Mouse (Mus musculus) ovary, adult 18-20 months (tissue): ENCODE data around the gene Fcgr4.

Source experiments
- DNase-seq: peaks from one replicate; pipeline ENCODE4 v3.0.0; 2022; ENCODE audit warnings: low spot score, mixed read lengths

Gene Fcgr4

DNA sequence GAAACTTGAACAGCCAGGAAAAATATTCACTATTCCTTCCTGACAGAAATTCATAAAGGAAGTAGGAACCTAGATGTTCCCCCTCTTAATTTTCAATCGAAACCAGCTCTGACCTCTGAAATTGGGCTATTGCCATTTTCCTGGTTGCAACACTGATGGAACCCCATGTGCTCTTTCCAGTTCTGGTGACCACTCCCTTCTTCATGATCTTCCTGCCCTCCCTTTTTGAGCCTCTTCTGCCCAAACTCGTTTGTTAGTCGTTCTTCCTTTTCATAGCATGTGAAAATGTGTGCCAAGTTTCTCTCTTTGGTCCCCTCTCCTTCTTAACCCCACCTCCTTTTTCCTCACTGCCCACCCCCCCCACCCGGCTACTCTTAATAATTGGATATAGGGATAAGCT lies 7.0 kb upstream of the Fcgr4 start:
- no peak for DNase-seq

DNA sequence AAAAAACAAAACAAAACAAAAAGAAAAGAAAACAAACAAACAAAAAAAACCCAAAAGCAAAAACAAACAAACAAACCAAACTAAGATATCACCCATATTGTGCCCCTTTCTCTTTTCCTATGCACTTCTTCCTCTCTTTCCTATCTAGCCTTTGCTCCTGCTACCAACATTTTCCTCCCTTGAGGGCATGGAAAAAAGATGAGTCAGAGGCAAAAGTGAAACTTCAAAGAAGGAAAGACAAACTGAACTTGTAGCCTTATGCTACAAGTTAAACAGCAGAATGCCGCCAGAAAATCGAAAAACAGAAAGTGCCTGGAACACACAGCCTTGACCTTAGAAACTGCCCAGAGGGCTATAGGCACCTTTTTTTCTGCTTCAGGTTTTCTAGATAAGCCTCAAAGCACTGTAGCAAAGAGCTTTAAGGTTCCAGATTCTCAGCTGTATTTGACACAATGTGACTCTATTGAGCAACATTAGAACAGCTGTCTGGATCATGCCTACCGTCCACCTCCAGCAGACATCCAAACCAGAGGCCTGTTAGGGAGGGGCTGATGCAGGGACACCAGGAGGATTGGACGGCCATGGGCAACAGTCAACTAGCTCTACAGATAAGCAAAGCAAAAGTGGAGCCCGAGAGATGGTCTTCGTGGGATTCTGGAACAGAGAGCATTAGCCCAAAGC lies 1.9 kb upstream of the Fcgr4 start:
- DNase-seq: no peak

GRCm38 (mm10) chr1:171017468-171018158 lies 1.1 kb upstream of the Fcgr4 start:
- DNase-seq: no peak

DNA sequence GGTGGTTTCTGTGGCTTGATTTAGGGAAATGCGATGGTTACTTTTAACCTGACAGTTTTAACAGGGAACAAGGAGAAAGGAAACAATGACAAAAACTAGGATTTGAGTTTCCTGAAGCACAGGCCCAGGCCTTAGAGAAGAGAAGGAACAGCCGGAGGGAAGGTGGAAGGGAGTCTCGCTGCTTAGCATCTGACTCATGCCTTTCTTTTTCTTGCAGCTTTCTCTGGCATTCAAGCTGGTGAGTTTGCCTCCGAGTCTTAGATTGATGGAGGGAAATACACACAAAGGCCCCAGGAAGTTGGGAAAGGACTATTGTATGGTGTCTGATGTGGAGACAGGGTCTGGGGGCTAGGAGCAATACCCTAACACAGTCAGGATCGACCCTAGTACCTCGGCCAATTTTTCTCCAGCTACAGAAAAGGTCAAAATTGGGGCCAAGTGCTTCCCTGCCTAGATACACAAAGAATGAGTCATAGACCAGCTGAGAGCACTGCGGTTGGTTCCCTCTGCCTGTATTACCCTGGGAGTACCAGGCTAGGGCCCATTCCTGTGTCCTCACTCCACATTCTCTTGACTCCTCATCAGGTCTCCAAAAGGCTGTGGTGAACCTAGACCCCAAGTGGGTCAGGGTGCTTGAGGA lies 711 bp downstream of the Fcgr4 start:
- DNase-seq: no peak

GRCm38 (mm10) chr1:171031752-171032151 lies 13.0 kb downstream of the Fcgr4 start:
- no peak for DNase-seq

GRCm38 (mm10) chr1:171032691-171033090 lies 14.0 kb downstream of the Fcgr4 start:
- no peak for DNase-seq

DNA sequence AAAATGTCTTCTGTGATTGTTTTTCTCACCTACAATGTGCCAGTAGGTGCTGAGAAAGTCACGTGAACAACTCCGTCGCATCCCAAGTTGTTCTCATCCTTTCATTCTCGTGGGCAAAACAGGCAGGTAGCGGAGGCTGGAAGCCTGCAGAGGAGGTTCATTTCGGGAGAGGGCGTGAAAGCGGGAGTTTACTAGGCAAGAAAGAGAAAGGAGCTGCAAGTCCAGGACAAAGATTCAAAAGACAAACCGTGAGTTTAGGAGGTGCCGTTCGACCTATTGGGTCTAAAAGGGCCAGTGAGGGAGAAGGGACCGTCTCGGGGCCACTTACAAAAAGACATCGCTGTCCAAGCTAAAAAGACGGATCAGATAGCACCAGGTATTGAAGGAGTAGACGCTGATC lies 14.5 kb downstream of the Fcgr4 start:
- DNase-seq: no peak

DNA sequence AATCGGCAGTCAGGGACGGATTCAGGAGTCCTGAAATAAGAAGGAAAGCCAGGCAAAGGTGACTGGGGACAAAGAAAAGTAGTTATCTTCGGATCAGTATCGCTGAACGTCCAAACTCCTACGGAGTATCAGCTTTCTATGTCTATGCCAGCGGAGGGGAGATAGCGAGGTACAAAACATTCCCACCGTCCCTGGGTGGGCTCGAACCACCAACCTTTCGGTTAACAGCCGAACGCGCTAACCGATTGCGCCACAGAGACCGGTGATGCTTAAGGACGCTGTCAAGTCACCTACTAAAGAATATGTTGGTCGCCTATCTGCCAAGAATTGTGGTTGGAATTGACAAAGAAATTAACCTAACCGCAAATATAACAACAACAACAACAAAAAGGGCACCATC lies 15.0 kb downstream of the Fcgr4 start:
- peak; percentile 64 for DNase-seq

GRCm38 (mm10) chr1:171034201-171034600 lies 15.5 kb downstream of the Fcgr4 start:
- DNase-seq: no peak

DNA sequence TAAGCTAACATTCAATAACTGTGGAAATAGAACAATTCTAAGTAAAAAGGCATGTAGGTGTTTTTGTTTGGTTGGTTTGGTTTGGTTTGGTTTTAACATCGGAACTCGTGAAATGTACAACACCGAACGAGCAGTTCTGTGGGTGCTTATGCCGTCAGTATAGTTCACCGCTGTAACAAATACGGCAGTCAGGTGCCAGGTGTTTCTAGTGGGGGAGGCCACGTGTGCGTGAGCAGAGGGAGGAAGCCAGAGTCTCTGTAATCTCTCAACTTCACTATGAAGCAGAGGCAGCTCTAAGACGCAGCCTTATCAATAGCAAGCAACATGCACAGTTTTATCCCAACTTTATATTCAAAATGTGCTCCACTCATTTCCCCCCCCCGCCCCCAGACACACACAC lies 16.9 kb downstream of the Fcgr4 start:
- no peak for DNase-seq

- no peak for DNase-seq
These were observed 18.0 kb downstream of the Fcgr4 start for GRCm38 (mm10) chr1:171036550-171037324.

DNA sequence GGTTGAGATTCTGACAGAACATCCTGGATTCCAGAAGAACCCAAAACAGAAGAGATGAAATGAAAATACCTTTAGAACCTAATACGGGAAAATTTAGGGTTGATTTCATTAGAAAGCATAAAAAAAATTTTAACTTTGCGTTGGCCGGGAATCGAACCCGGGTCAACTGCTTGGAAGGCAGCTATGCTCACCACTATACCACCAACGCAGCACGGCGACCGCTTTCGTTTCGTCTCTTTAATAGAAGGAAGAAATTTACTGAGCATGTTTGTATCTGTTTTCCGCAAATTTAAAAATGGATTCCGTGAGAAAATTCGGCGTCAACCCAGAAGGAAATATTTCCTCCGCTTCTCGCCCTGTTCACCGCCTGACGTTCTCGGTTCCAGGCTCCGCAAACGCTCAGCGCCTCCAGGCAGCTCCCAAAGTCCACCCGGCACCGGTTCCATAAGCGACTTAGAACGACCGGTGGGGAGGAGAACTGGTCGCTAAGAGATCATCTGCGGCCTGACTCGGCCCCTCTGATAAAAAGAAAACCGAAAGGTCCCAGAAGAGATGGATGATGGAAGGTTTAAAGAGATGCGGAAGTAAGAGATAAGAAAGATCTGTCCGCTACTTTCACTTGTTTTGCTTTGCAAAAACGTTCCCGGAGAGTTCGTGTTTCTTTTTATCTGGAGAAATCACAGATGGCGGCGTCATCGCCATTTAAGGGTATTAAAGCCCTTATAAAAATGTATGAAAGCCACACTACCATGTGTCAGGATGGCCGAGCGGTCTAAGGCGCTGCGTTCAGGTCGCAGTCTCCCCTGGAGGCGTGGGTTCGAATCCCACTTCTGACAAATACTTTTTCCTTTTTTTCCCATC lies 19.4 kb downstream of the Fcgr4 start:
- DNase-seq: peak; percentile 62

DNA sequence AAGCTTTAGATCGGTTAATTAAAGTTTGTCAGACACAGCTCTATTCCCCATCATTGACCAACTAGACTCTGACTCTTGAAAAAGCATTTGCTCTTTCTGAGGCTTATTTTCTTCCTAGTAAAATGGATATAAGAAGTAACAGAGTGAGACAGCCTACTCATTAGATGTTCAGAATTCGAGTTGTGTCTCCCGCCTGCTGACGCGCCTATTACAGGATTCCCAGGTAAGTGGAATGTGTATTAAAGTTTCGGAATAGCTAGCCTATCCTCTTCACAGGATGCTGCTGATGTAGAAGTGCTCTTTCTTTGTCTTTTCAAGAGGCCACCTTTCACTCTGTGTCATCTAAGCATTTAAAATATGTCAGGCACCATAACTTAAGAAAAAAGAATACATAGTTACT lies 20.4 kb downstream of the Fcgr4 start:
- no peak for DNase-seq

GRCm38 (mm10) chr1:171039880-171040279 lies 21.2 kb downstream of the Fcgr4 start:
- no peak for DNase-seq

GRCm38 (mm10) chr1:171043594-171044153 lies 25.0 kb downstream of the Fcgr4 start:
- DNase-seq: no peak

GRCm38 (mm10) chr1:171044365-171045078 lies 25.8 kb downstream of the Fcgr4 start:
- peak; percentile 81 for DNase-seq

- no peak for DNase-seq
These were observed 26.4 kb downstream of the Fcgr4 start for GRCm38 (mm10) chr1:171045079-171045465.

DNA sequence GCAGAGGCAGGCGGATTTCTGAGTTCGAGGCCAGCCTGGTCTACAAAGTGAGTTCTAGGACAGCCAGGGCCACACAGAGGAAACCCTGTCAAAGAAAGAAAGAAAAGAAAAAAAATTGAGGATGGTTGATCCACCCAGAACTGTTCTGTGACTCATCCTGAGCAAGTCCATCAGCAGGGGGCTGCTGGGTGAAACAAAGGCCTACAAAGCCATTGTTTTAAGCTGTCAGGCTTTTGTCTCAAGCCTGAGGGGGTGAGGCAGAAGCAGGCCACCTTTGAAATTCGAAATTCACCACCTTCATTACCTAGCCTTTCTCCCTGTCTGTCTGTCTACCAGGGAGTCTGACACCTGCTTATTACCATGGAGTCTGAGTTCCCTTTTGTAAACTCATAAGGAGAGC lies 27.8 kb downstream of the Fcgr4 start:
- DNase-seq: no peak

DNA sequence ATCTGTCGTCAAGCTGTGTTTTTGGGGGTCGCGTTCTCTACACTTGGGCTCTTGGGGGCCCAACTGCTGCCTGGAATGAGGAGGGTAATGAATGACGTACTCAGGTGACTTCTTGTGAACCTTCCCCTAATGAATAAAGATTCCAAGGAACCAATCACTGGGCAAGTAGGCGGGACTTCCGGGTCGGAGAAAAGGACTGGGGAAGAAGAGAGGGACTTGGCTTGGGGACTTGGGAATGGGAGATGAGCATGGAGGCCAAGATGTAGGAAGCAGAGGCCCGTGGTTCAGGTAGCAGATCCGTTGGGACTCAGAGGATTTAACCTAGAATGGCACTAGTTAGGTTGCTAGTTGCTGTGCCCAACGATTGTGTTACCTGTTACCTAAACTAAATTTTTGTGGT lies 30.5 kb downstream of the Fcgr4 start:
- DNase-seq: no peak

- DNase-seq: no peak
These were observed 32.1 kb downstream of the Fcgr4 start for GRCm38 (mm10) chr1:171050774-171051173.

- DNase-seq: no peak
These were observed 34.6 kb downstream of the Fcgr4 start for GRCm38 (mm10) chr1:171053305-171053704.
